Mouse (Mus musculus) retina, postnatal 7 days (tissue): ENCODE results near the gene Ap5b1.

Source experiments
- DNase-seq: peaks from one replicate; pipeline ENCODE4 v3.0.0-alpha.2; 2012; ENCODE audit warnings: low read depth, low spot score

Gene Ap5b1

DNA sequence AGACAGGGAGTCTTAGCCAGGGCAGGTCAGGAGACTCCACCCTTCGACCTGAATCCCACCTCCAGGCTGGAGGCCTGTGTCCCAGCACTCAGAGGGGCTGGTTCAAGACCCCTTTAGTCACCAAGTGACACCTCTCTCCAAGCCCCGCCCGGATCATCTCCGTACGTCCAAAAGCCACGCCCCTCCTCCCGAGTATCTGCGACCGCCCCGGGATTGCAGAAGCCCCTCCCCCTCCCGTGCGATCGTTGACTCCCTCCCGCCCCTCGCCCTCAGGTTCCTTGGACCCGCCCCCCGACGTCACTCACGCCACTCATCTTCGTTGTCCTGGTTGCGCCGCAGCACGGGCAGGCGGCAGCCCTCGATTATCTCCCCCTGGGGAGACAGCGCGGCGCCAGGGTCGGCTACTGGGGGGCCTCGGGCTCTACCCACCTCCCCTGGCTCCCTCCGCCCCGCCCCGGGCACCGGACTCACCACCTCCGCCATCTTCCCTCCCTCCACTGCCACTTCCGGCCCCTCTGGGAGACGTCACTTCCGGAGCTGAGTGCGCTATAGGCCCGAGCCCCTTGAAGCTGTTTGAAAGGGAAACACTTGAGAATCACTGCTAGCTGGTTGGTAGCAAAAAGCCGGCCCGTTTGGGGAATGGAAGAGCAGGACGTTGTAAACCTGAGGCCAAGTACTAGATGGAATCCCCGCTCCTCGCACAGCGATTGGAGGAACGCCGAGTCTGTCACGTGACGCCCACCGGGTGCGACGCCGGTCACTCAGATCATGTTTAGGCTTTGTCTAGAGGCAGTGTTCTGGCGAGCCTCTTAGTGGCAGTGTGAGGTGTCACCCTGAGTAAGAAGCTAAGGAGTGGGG lies 42.0 kb downstream of the Ap5b1 start, which contains the start of gene Kat5:
Kat5 (minus strand) TSS at position 691 of the 858 bp plus-strand sequence.
- peak; percentile 92 for DNase-seq

DNA sequence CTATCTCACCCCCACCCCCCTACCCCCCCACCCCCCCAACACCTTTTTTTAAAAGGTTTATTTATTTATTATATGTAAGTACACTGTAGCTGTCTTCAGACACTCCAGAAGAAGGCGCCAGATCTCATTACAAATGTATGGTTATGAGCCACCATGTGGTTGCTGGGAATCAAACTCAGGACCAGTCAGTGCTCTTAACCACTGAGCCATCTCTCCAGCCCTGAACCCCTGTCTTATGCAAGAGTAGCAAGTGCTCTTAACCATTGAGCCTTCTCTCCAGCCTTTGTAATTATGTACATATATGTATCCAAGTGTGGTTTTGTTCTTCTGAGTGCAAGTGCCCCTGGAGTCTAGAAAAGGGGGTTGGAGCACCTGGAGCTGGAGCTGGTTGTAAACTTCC lies 44.1 kb downstream of the Ap5b1 start:
- DNase-seq: no peak

DNA sequence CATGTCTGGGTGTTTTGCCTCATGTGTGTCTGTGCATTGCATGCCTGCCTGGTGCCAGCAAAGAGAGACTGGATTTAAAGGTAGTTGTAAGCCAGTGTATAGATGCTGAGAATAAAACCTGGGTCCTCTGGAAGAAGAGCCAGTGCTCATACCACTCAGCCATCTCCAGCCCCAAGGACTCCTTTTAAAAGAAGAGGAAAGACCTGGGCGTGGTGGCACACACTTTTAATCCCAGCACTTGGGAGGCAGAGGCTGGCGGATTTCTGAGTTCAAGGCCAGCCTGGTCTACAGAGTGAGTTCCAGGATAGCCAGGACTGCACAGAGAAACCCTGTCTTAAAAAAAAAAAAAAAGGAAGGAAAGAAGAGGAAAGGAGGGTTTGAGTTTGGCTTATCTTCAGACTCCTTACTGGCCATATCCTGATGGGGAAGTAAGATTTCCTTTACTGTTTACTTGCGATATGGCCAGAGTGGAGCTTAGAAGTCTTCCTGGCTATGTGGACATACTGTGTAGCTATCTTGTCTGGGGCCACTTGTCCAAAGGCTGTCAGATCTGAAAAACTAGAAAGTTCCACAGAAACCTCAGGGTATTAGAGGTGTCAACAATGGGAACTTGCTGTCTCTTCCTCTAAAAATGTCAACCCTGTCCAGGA lies 45.1 kb downstream of the Ap5b1 start:
- no peak for DNase-seq

DNA sequence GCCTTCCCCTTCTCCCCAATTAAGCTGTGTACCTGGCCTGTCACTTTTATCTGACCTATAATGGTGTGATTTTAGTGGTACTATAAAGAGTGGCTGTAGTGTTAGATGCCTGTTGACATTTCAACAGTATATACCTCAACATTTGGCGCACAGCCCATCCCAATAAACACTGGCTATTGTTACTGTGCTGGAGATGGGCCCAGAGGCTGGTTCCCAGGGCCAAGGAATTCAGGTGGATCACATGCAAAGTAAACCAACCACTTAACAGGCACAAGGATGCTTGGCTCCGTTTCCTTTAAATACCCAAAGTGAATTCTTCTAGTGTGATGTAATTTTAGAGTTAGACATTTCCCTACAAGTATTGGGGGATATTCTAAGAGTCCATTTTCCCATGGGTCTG lies 47.1 kb downstream of the Ap5b1 start:
- DNase-seq: no peak

DNA sequence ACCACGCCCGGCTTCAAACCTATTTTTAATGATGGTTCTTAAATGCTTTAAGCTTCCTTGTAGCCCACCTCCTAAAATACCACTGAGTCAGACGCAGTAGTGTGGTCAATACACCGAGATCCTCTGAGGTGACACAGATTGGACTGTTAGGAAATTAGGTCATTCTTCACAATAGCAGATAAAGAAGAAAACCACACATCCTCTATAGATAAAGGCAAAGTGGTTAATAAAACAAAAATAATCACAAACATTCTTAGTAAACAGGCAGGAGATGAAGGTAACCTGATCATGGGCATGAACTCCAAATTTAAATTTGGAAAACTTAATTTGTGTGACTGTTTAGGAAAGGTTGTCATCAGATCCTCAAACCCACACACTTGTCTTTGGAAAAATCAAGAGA lies 52.2 kb downstream of the Ap5b1 start:
- no peak for DNase-seq
